Mouse (Mus musculus): ENCODE results near the gene Tom1l2. TPM values are rescaled to one million over a fixed set of nuclear protein-coding genes. Genes with fewer than 3 reads are reported as not detected.

Tom1l2 gene
- total RNA-seq, 2 experiments from 2014 or later = 170 to 175 TPM

- DNase-seq (ENCODE audit: extremely low spot score in 1 of 2, low spot score in 1 of 2) = no peak
These were observed 165.6 kb downstream of the Tom1l2 start for GRCm38 (mm10) chr11:60187070-60187469.

GRCm38 (mm10) chr11:60185396-60186231 is 167.1 kb downstream of the Tom1l2 start:
- DNase-seq (ENCODE audit: extremely low spot score in 1 of 2, low spot score in 1 of 2) = no peak

GRCm38 (mm10) chr11:60184346-60185325 is 168.1 kb downstream of the Tom1l2 start:
- DNase-seq (ENCODE audit: extremely low spot score in 1 of 2, low spot score in 1 of 2) = no peak

- DNase-seq (ENCODE audit: extremely low spot score in 1 of 2, low spot score in 1 of 2) = no peak
These were observed 170.0 kb downstream of the Tom1l2 start for GRCm38 (mm10) chr11:60182741-60183140.

- no peak for DNase-seq (ENCODE audit: extremely low spot score in 1 of 2, low spot score in 1 of 2)
These were observed 170.5 kb downstream of the Tom1l2 start for GRCm38 (mm10) chr11:60182116-60182670.

GRCm38 (mm10) chr11:60178506-60178905 is 174.2 kb downstream of the Tom1l2 start:
- DNase-seq (ENCODE audit: extremely low spot score in 1 of 2, low spot score in 1 of 2) = no peak

- DNase-seq (ENCODE audit: extremely low spot score in 1 of 2, low spot score in 1 of 2) = no peak
These were observed 174.7 kb downstream of the Tom1l2 start for GRCm38 (mm10) chr11:60178005-60178404.

- DNase-seq (ENCODE audit: extremely low spot score in 1 of 2, low spot score in 1 of 2) = peak; percentile 51 to 64
These were observed 175.6 kb downstream of the Tom1l2 start for GRCm38 (mm10) chr11:60176975-60177657.

Small RNA genes within 50 kb of the gene (microRNA-seq; reads per million reads assigned to microRNA genes)
- gene Gm27711 (0 reads per million in 2 experiments), gene Mir6921 (0 to 0.18 reads per million in 2 experiments), gene Mir6922 (0.80 to 2.8 reads per million in 2 experiments)

Other genes with a start within 250 kb of the Tom1l2 start
- gene Rai1, start 247.9 kb downstream of the Tom1l2 start, total RNA-seq (2021) = 10 to 100 TPM; 60.2 to 76.4 TPM
- gene Srebf1, start 130.3 kb downstream of the Tom1l2 start, total RNA-seq (2021) = 10 to 100 TPM; 49.9 to 58.1 TPM
- 1 to 10 TPM; 5.3 to 5.9 TPM for gene Drc3, start 424 bp upstream of the Tom1l2 start, total RNA-seq (2021)
- 10 to 100 TPM; 50.1 to 53.8 TPM for gene Gid4, start 64.2 kb upstream of the Tom1l2 start, total RNA-seq (2021)
- 10 to 100 TPM; 29.1 to 31.4 TPM for gene Atpaf2, start 65.6 kb upstream of the Tom1l2 start, total RNA-seq (2021)
- 10 to 100 TPM; 70.2 to 72.7 TPM for gene Drg2, start 101.7 kb upstream of the Tom1l2 start, total RNA-seq (2021)
- under 1 TPM; 0.05 to 0.09 TPM for gene Myo15, start 116.4 kb upstream of the Tom1l2 start, total RNA-seq (2021)
- gene Alkbh5, start 183.5 kb upstream of the Tom1l2 start, total RNA-seq (2021) = 10 to 100 TPM; 49.7 to 54.1 TPM

All from layer of hippocampus, postnatal 25 days (tissue).